Mouse (Mus musculus) G1E (cell line): ENCODE measurements at regions not wholly inside any gene's neighbourhood (a gene's known extent, or its start where the extent isn't known, plus 50 kb on each side); places are given as distances from the start of the nearest gene placed in this dataset.

Source experiments
- ATAC-seq: 2 replicates; pipeline ENCODE4 v1.8.0; 2016; ENCODE audit warnings: mild to moderate bottlenecking; ENCODE audit not compliant: insufficient number of reproducible peaks, poor library complexity, low FRiP score, severe bottlenecking; ENCODE audit errors: extremely low read depth
- DNase-seq: peaks from one replicate; pipeline ENCODE4 v3.0.0; 2012; ENCODE audit warnings: low spot score
- H3K27me3 ChIP-seq: 2 replicates; pipeline ENCODE4 v1.6.1; 2012; ENCODE audit warnings: mild to moderate bottlenecking, low read length, inconsistent platforms; ENCODE audit not compliant: insufficient read depth
- H3K36me3 ChIP-seq: replicated peaks from 2 replicates; pipeline ENCODE3; 2012; ENCODE audit warnings: mild to moderate bottlenecking, inconsistent platforms
- H3K4me1 ChIP-seq: 2 replicates; pipeline ENCODE4 v1.6.1; 2012; ENCODE audit warnings: low read depth, low read length, inconsistent platforms, mixed read lengths; ENCODE audit not compliant: insufficient read depth
- H3K4me3 ChIP-seq: 2 replicates; pipeline ENCODE4 v1.5.1; 2012; ENCODE audit warnings: low read depth, mild to moderate bottlenecking, inconsistent platforms, low read length, moderate library complexity, mixed read lengths
- H3K9me3 ChIP-seq: replicated peaks from 2 replicates; pipeline ENCODE4 v1.6.1; 2012; ENCODE audit warnings: inconsistent platforms
- CTCF ChIP-seq: IDR thresholded peaks from 2 replicates; pipeline ENCODE4 v1.5.1; 2012; ENCODE audit warnings: low read depth, low read length, inconsistent platforms, mixed read lengths
- GATA1 ChIP-seq: IDR thresholded peaks from 2 replicates; pipeline ENCODE4 v1.6.1; 2012; ENCODE audit warnings: borderline replicate concordance, low read length, inconsistent platforms, mixed read lengths
- GATA2 ChIP-seq: IDR thresholded peaks from 2 replicates; pipeline ENCODE4 v1.6.1; 2012; ENCODE audit warnings: low read depth, low read length, inconsistent platforms, borderline replicate concordance
- POLR2AphosphoS5 ChIP-seq: IDR thresholded peaks from 2 replicates; pipeline ENCODE4 v1.6.1; 2012; ENCODE audit warnings: low read depth, low read length, inconsistent platforms; ENCODE audit not compliant: insufficient replicate concordance
- TAL1 ChIP-seq: conservative IDR thresholded peaks from 2 replicates; pipeline ENCODE4 v1.6.1; 2012; ENCODE audit warnings: low read depth, low read length, inconsistent platforms, mixed read lengths

- DNase-seq (no peak), ATAC-seq (no peak)
- no peak overlapping the region for H3K4me3 ChIP-seq
- H3K9me3 ChIP-seq: no peaks in the 10 kb centered on the region
- peaks cover 4% of the 10 kb centered on the region for H3K27me3 ChIP-seq
- TF ChIP-seq CTCF: no peak
- TF ChIP-seq GATA2: no peak
- no peak for TF ChIP-seq GATA1
- no peak for TF ChIP-seq POLR2AphosphoS5
- no peak for TF ChIP-seq TAL1
- no peaks in the 10 kb centered on the region for H3K4me1 ChIP-seq
- H3K36me3 ChIP-seq: no peaks in the 10 kb centered on the region
Measured at GRCm38 (mm10) chr1:57489588-57489987, 82.7 kb upstream of the Tyw5 start.

GRCm38 (mm10) chr1:57490021-57490420 lies 83.1 kb upstream of the Tyw5 start:
- TF ChIP-seq GATA2 (no peak), CTCF (no peak), GATA1 (no peak), POLR2AphosphoS5 (no peak), TAL1 (no peak)
- Histone ChIP-seq H3K4me3 (no peak overlapping the region), H3K27me3 (peaks cover 4% of the 10 kb centered on the region), H3K9me3 (no peaks in the 10 kb centered on the region), H3K36me3 (no peaks in the 10 kb centered on the region), H3K4me1 (no peaks in the 10 kb centered on the region)
- no peak for DNase-seq
- ATAC-seq: no peak

DNA sequence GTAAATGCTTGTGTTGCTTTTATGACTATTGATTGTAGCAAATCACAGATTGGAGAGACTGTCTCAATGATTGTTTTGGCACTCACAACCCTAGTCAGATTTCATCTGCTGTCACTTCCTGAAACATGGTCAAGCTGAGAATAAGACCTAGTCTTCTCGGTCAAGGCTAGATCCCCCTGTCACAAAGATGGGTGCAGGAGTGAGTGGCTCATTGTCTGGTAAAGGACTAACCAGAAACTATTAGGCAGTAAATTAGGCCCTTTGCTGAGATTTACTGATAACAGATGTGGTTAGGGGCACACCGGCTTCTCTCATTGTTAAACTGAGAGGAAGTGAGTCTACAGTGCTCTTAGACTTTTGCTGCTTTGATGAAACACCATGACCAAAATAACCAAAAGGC lies 85.8 kb upstream of the Tyw5 start:
- no peak for TF ChIP-seq POLR2AphosphoS5
- no peak for TF ChIP-seq GATA2
- TF ChIP-seq CTCF: no peak
- no peak for TF ChIP-seq GATA1
- TF ChIP-seq TAL1: no peak
- H3K9me3 ChIP-seq: no peaks in the 10 kb centered on the region
- no peak overlapping the region for H3K4me3 ChIP-seq
- no peaks in the 10 kb centered on the region for H3K36me3 ChIP-seq
- ATAC-seq (no peak), DNase-seq (no peak)
- no peaks in the 10 kb centered on the region for H3K4me1 ChIP-seq
- peaks cover 4% of the 10 kb centered on the region for H3K27me3 ChIP-seq

DNA sequence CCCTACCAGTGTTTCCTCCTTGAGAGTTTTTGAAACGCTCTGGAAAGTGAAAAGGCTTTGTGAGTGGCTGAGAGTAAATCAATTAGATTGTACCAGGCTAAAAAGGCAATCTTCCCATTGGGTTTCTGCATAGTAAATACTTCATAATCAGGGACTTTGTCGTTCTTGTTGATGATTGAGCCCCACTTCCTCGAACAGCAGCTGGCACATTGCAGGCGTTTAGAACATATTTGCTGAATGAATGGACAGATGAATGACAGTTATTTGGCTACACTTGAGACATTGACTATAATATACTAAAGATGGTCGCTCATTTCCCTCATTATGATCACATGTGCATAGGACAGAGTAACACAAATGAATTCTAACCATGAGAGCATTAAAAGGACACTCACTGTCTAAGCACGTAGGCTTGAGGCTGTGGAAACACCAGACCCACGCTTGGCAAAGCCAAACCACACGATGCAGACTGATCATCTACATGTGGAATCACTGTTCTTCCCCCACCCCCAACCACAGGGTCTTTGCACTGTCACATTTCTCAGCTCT lies 90.7 kb upstream of the Tyw5 start:
- DNase-seq (no peak), ATAC-seq (no peak)
- Histone ChIP-seq H3K9me3 (no peaks in the 10 kb centered on the region), H3K4me1 (no peaks in the 10 kb centered on the region), H3K27me3 (peaks cover 6% of the 10 kb centered on the region), H3K4me3 (no peak overlapping the region), H3K36me3 (no peaks in the 10 kb centered on the region)
- TF ChIP-seq GATA2 (no peak), CTCF (no peak), GATA1 (no peak), TAL1 (no peak), POLR2AphosphoS5 (no peak)

GRCm38 (mm10) chr1:57510359-57511120 lies 103.6 kb upstream of the Tyw5 start:
- Histone ChIP-seq H3K4me1 (no peaks in the 10 kb centered on the region), H3K4me3 (no peak overlapping the region), H3K9me3 (no peaks in the 10 kb centered on the region), H3K27me3 (no peaks in the 10 kb centered on the region), H3K36me3 (no peaks in the 10 kb centered on the region)
- TF ChIP-seq TAL1: no peak
- TF ChIP-seq CTCF: no peak
- no peak for TF ChIP-seq POLR2AphosphoS5
- TF ChIP-seq GATA2: no peak
- no peak for TF ChIP-seq GATA1
- DNase-seq (no peak), ATAC-seq (no peak)

DNA sequence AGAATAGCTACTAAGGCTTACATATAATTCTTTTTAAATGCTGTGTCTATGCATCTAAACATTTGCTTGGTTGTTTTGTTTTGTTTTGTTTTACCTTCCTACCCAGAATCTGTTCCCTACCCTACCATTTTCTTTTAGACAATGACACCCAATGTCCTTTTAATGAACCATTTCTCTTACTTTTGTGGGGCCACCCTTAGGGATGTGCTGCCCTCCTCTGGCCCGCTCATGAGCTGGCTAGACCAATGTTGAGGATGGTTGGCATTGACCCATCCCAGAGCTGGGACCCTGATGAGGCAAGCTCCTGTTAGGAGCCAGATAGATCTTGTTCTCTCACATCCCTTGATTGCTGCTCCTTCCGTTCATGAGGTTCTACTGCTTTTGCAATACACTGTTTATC lies 105.0 kb upstream of the Tyw5 start:
- TF ChIP-seq CTCF (no peak), TAL1 (no peak), GATA2 (no peak), GATA1 (no peak), POLR2AphosphoS5 (no peak)
- no peaks in the 10 kb centered on the region for H3K27me3 ChIP-seq
- no peak overlapping the region for H3K4me3 ChIP-seq
- ATAC-seq (no peak), DNase-seq (no peak)
- no peaks in the 10 kb centered on the region for H3K36me3 ChIP-seq
- no peaks in the 10 kb centered on the region for H3K9me3 ChIP-seq
- H3K4me1 ChIP-seq: no peaks in the 10 kb centered on the region
